Mouse (Mus musculus): Measurements from ENCODE around the gene Ybx3. TPM values are rescaled to one million over a fixed set of nuclear protein-coding genes. Genes with fewer than 3 reads are reported as not detected.

The Ybx3 gene
- 10 to 100 TPM; 45.9 to 48.5 TPM for total RNA-seq (2021)

DNA sequence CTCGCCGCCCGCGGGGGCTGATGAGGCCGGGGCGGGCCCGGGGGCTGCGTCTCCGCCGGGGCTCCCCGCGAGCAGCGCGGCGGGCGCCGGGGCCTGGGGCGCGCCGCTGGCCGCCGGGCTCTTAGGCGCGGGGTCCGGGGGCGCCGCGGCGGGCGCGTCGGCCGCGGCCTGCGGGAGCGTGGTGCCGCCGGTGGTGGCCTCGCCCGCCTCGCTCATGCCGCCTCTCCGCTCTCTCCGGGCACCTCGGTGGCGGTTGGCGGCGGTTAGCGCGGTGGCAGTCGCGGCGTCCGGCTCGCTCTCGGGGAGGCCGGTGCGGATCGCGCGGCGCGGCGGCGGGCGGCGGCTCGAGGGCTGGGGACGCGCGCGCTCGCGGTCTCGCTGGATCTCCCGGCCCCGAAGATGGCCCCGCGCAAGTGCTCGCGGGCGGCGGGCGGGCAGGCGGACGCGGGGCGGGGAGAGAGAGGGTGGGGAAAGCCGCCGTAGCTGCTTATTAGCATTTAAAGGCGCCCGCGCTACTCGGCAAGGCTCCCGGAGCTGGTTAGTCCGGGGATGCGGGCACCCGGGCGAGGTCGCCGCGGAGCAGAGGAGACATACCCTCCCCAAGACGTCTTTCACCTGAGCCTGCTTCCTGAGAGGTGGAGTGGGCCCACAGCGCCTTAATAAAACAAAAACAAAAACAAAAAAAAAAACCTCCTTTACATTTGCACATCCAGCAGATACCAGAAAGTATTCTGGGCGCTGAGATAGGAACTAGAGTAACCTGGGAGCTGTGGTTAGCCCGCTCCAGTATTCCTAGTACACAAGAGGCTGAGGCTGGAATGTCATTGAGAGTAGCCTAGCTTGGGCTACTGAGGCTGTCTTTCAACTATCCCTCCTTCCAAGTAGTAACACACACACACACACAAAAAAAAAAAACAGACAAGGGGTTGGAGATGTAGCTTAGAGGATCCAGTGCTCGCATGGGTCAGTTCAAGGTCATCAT is at the start of gene Ybx3:
Gene Ybx3 (minus strand): TSS at position 437 of the 982 bp plus-strand sequence.
- DNase-seq (ENCODE audit: extremely low spot score in 1 of 2, low spot score in 1 of 2): peak; percentile 72 to 80

DNA sequence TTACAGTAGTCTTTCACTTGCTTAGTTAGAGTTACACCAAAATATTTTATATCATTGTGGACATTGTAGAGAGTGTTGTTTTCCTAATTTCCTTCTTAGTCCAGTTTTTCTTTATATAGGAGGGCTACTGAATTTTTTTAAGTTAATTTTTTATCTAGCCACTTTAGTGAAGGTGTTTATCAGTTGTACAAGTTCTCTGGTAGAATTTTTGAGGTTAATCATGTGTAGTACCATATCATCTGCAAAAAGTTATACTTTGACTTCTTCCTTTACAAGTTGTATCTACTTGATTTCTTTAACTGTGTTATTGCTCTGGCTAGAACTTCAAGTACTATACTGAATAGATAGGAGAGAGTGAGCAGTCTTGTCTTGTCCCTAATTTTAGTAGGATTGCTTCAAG is 48.4 kb upstream of the Ybx3 start:
- DNase-seq (ENCODE audit: extremely low spot score in 1 of 2, low spot score in 1 of 2): no peak

DNA sequence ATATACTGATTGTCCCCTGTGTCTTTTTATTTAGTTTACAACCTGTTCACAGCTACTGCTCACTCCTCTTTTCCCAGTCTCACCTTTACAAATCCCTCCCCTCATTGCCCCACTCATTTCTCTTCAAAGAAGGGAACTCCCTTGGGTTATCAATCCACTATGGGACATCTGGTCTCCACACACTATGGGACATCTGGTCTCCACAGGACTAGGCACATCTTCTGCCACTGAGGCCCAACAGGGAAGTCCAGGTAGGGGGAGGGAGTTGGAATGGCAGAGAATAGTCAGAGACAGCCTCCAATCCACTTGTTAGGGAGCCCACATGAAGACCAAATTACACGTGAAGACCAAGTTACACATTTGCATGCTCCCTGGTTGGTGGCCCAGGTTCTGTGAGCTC is 45.8 kb upstream of the Ybx3 start:
- no peak for DNase-seq (ENCODE audit: extremely low spot score in 1 of 2, low spot score in 1 of 2)

DNA sequence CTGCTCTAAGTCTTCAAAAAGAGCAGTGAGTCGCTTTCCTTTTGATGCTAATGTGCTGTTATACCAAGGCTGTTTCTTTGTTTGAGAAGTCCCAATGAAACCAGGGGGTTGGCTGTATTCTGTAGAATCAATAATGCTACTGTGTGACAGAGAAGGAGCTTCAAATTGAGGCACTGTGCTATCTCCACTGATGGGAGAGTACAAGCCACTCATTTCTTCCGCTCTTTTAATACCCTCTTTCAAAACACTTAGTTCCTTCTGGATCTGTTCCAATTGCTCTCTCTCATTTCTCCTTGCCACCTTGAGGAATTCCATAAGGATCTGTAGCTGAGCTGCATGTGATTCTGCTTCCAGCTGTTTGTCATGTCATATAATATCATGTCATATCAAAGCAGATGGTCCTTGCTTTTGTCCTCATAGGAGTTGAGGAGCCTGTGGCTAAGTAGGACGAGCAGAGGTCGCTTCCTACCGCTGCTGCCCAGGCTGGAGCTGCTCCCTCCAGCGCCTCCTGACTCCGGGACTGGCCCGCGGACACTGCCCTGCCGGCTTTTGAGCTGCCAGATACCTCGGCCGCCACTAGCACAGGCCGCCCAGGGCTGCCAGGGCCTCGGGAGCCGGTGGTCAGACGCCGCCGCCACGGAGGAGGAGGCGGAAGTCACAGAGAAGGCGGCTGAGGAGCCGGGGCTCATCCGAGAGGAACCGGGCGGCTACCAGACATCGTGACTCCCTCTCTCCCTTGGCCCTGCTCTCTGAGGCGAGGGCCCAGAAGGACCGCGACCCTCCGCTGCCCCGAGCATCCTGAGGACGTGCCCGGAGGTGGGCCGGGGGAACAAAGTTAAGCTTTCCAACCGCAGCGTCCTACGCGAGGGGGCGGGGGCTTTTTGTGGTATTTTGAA is 45.1 kb upstream of the Ybx3 start:
- no peak for DNase-seq (ENCODE audit: extremely low spot score in 1 of 2, low spot score in 1 of 2)

DNA sequence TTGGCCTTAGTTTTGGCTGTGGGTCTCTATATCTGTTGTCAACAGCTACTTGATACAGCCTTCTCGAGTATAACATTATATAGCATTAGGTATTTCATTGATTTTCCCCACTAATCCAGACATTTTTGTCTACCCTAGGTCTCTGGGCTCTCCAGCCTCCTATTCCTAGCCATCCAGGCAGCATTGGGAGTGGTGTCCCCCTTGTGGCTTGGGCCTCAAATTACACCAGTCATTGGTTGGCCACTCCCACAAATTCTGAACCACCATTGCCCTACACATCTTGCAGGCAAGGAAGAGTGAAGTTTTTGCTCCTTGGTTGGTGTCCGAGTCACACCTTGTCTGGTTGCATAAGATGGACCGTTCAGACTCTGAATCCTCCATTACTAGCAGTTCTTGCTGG is 33.3 kb upstream of the Ybx3 start:
- DNase-seq (ENCODE audit: extremely low spot score in 1 of 2, low spot score in 1 of 2): no peak

DNA sequence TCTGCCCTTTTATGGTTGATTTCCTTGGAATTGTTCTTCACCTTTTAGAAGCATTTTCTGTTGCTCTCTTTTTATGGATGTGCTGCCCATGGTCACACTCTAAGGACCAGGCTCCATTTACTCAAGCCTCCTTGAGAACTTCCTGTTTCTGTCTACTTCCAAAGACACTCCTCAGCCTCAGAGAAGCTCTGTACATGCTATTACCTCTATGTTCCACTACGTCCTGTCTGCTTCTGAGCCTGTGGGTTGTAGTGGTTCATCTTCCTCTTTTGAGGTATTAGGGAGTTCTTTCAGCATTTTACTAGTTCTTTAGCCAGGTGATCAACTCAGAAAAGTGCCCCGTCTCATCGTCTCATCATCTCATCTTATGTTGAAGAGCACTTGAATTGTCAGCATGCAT is 31.3 kb upstream of the Ybx3 start:
- DNase-seq (ENCODE audit: extremely low spot score in 1 of 2, low spot score in 1 of 2): no peak

DNA sequence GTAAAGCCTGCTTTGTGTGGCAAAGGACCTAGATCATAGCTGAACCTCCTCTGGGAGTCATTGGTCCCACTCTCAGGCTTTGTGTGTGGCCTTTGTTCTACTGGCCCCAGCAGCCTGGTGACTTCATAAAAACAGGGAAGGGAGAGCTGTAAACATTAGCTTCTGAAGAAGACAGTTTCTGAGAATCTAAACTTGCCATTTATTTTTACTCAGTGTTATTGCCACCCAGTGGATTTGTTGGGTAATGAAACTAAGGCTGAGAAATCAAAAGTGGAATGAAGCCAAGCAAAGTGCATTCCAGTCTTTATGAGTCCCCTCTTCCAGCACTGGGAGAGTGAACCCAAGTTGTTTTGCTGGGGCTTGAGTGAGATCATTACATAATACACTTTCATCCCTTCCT is 30.5 kb upstream of the Ybx3 start:
- no peak for DNase-seq (ENCODE audit: extremely low spot score in 1 of 2, low spot score in 1 of 2)

DNA sequence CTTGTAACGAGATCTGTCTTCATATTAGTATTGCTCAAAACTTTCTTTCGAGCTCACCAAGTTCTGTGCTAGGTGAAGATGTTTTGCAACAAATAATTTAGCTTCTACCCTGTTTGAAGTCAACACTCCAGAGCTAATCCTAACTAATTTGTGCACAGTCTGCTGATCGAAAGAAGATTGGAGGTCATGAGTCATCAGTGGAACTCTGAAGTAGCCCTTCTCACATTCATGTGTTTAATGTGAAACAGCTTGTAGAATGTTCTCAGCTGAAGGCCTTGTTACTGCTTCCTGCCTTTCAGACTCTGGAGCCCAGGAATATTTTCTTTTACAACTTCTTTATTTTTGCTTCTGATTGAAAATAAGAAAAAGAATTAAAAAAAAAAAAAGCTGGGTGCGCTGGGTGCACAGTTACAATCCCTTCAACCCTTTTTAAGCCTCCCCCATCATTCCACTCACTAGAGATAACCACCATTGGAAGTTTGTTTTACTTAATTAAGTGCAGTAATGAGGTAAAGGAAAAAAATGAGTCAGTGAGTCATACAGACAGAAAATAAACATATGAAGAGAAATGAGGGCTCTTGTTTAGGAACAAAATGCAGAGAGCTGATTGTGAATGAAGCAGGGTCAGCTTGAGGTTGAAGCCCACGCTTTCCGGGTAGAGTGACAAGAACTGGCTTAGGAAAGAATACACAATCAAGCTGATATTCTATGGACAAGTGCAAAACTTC is 23.0 kb upstream of the Ybx3 start:
- no peak for DNase-seq (ENCODE audit: extremely low spot score in 1 of 2, low spot score in 1 of 2)

DNA sequence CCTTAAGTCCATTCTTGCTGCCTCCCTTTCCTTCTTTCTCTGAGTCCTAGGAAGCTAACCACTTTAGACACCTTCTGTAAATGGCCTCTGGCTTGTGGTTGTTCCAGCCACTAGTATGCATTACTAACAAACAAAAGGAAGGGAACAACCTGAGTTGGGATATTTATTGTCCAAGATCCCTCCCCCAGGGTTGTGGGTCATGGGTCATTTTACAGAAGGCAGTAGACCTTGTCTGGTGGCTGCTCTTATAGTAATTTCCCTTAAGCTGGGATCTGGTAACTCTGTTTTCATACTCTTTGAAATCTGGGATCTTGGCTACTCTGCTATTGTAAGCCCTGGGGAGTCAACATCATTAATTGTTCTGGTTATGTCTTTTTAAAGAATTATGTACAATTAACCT is 18.7 kb upstream of the Ybx3 start:
- no peak for DNase-seq (ENCODE audit: extremely low spot score in 1 of 2, low spot score in 1 of 2)

DNA sequence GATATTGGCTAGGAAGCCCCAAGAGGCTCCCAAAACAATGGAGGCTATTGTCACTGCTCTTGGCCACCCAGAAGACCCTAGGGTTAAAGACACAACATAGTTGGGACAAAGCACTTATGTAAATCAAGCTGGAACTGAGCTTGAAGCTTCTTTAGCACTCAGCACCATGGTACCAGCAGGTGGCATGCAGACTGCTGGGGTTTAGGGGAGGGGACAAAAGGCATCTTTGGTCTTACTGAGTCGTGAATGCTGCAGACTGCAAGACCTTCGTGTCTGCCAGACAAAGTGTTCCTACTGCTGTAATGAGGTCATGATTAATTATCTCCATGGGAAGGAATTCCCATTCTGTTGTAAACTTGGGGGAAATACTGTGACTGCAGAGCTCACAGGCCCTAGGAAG is 17.6 kb upstream of the Ybx3 start:
- DNase-seq (ENCODE audit: extremely low spot score in 1 of 2, low spot score in 1 of 2): no peak

DNA sequence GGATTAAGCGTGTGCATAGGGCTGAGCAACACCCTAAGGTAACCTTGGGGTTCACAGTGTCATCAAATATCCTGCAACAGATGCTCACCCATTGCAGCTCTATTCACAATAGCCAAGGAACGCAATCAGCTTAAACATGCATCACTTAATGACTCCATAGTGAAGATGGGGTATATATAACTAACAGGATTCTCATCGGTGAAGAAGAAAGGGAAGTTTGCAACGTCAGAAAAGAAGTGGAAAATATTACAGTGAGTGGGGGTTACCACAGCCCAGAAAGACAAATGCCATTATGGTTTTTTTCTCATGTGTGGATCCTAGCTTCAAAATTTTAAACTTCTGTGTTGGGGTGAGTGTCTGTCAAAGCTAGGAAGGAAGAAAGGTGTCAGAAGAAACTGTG is 16.9 kb upstream of the Ybx3 start:
- no peak for DNase-seq (ENCODE audit: extremely low spot score in 1 of 2, low spot score in 1 of 2)

DNA sequence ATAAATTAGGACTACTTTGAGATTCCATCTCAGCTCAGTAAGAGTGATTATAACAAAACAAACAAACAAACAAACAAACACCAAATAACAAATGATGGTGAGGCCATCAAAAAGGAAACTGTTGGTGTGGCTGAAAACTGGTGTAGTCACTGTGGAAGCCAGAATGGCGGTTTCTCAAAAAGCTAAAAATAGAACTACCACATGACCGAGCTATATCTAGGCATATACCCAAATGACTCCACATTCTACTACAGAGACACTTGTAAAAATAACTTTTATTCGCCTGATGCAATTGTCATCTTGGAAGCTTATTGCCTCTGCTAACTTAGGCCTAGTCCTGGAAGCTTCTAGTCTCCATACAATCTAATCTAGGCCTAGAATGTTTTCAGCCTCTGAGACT is 16.0 kb upstream of the Ybx3 start:
- no peak for DNase-seq (ENCODE audit: extremely low spot score in 1 of 2, low spot score in 1 of 2)

DNA sequence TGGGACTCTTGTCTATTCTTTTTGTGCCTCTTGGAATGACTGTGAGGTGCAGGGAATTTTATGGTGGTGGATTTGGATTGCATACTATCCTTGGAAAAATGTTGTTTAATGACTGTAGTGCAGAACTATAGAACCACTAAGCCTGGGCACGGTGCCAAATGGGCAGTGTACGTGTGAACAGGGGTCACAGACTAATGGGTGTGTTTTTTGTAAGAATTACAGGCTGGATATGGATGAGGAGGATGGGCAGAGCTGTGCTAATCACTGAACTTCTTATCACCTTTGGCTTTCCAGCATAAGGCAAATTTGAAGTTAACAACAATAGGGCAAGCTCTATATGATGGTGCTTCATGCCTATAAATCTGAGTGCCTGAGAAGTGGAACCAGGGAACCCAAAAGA is 14.8 kb upstream of the Ybx3 start:
- DNase-seq (ENCODE audit: extremely low spot score in 1 of 2, low spot score in 1 of 2): no peak

DNA sequence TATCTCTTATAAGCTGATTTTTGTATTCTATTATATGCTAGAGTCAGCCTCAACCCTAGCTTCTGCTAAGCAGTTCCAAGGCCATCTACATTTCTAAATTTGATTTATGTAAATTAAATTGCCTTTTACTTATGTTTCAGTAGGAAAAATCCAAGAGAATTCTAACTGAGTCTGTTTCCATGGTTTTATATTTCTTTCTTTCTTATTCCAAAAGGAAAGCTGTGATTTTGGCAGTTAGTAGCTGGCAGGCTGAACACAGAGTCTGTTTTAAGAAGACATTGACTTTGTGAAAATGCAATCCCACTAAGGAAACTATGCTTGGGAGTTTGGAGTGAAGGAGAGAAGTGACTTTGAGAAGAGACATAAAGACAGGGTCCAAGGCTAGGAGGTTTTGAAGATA is 14.3 kb upstream of the Ybx3 start:
- no peak for DNase-seq (ENCODE audit: extremely low spot score in 1 of 2, low spot score in 1 of 2)

DNA sequence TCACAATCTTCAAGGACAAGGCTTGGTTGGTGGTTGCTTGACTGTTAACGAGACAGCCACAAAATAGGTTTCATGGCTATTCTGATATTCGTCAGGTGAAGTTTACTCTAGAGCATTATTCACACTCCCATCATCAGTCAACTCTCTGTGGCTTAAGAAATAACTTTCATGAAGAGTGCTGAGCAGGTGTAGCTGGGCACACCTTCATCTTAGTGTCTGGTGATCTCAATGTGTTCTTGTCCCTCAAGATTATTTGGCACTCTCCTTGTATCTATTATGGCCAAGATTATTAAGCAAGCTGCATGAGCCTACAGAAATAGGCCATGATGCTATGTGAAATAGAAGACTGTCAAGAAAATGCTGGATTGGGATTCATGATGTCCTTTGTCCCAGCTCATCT is 13.0 kb upstream of the Ybx3 start:
- no peak for DNase-seq (ENCODE audit: extremely low spot score in 1 of 2, low spot score in 1 of 2)

DNA sequence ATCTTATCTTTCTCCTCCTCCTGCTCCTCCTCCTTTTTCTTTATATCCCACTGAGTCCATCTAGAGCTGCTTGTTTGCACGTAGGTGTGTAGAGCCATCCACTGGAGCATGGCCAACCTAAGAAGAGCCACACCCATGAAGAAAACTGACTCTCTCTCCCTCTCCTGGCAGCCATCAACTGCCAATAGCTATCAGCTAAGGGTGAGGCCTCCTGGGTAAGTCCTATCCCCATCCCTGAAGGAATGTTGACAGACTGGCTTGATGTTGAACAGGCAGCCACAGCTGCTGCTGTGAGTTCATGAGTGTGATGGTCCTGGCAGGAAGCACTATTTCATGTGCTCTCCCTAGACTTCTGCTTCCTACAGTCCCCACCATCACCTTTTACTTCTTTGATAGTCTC is 8.4 kb upstream of the Ybx3 start:
- DNase-seq (ENCODE audit: extremely low spot score in 1 of 2, low spot score in 1 of 2): no peak

DNA sequence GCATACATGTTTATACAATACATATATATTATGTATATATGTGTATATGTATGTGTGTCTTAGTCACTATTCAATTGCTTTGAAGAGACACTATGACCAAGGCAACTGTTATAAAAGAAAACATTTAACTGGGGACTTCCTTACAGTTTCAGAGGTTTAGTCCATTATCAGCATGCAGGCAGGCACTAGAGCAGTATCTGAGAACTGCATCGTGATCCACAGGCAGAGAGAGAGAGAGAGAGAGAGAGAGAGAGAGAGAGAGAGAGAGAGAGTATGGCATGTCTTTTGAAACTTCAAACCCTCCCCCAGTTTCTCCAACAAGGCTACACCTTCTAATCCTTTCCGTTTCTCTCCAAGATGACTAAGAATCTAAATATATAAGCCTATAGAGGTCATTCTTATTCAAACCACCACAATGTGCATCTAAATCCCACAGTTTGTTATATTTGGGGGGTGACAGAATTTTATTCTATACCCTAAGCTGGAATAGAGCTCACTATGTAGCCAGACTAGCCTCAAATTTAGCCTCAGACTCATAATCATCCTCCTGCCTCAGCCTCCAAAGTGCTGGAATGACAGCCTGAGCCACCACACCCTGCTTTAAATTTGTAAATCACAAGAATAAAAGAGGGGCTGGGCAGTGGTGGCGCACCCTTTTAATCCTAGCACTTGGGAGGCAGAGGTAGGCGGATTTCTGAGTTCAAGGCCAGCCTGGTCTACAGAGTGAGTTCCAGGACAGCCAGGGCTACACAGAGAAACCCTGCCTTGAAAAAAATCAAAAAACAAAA is 5.8 kb upstream of the Ybx3 start:
- no peak for DNase-seq (ENCODE audit: extremely low spot score in 1 of 2, low spot score in 1 of 2)

DNA sequence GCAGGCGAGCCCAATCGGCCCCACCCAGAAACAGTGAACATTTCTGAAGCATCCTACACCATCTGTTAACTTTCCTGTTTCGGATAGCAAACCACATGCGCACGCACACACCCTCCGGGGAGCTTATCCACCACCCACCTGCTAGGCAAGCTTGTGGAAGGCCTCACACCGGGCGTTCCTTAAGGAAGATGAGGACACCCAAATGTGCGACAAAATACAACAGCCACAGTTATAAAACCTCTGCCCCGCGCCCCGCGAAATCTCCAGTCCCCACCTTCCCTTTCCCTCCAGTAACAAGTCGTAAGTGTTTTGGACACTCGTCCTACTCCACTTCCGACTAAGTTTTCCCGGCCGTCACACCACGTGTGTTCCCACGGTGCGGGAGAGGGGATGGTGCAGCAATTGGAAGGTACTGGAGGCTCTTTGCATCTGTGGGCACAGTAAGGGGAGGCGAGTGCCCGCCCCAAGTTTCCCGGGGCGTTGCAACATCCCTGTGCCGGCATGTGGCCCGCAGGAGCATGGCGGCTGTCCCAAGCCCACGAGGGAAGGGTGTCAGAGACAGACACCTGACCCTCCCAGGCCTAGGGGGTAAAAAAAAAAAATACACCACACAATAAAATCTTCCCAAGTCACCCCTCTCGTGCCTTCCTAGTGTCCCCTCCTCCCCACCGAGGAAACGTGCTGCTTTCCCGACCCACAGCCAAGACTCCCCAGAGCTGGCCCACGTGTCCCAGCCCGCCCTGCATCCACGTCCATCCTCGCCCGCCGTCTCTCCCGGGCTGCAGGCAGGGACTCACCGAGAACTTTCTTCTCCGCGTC is 846 bp downstream of the Ybx3 start:
- peak; percentile 35 to 40 for DNase-seq (ENCODE audit: extremely low spot score in 1 of 2, low spot score in 1 of 2)

DNA sequence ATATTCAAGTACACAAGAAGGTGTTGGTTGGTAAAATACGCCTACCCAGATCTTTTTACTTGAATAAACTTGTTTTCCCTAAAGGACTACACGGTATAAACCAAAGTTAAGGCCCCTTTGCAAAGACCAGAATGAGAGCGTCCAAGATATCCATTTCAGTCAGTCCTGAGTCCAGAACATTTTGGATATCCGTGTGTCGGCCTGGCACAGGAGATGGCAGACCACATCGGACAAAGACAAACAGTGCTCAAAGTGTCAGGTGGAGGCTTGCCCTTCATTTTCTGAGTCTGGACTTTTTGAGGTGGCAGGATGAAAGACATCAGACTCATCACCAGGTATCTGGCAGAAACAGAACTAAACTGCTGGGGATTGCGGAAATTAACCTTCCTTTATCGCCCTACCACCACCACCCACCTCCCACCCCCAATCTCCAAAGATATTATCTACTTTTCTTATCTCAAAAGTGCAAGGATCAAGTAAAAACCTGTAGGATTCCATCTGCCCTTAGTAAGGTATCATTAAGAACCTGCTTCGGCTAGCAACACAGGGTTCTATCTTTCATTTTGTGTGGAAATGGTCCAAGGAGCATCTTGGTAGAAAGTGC is 1.8 kb downstream of the Ybx3 start:
- DNase-seq (ENCODE audit: extremely low spot score in 1 of 2, low spot score in 1 of 2): no peak
